Mouse (Mus musculus): Measurements from ENCODE around the gene Gm20388.

GRCm38 (mm10) chr8:120741815-120742530 lies 831.3 kb downstream of the Gm20388 start:
- TF ChIP-seq EP300 (IDR thresholded peaks at IDR 0.05; ENCODE audit: low read depth): no peak
- no peak for TF ChIP-seq CTCF (IDR thresholded peaks at IDR 0.05; ENCODE audit: low read depth)
